Mouse (Mus musculus): ENCODE measurements around the gene Rfx8.

GRCm38 (mm10) chr1:39701274-39701602 lies 19.6 kb downstream of the Rfx8 start:
- no peak for TF ChIP-seq POLR2A (IDR thresholded peaks at IDR 0.05; ENCODE audit: borderline replicate concordance, extremely low read depth, insufficient read depth, insufficient read length, poor library complexity, severe bottlenecking)
- no peak for TF ChIP-seq CTCF (IDR thresholded peaks at IDR 0.05; ENCODE audit: borderline replicate concordance, extremely low read depth, insufficient read depth, insufficient read length)

Measured in brain, embryonic 14.5 days (tissue).